Mouse (Mus musculus): ENCODE data around the gene Slc5a3.

GRCm38 (mm10) chr16:92052569-92052968 lies 5.6 kb upstream of the Slc5a3 start:
- TF ChIP-seq CTCF (IDR thresholded peaks at IDR 0.05; ENCODE audit: low read depth) = no peak
- TF ChIP-seq EP300 (IDR thresholded peaks at IDR 0.05; ENCODE audit: low read depth) = no peak

Data from liver, postnatal 0 days (tissue).